Mouse (Mus musculus) heart, postnatal 0 days (tissue): ENCODE measurements around the gene 5830411N06Rik. TPM values are rescaled to one million over a fixed set of nuclear protein-coding genes. Genes with fewer than 3 reads are reported as not detected.

Source experiments
- ATAC-seq: fragments of 200-750 bp; cut with Nextera tagmentation; 2 replicates; pipeline ENCODE4 v1.8.0; 2017; ENCODE audit warnings: low read depth, moderate number of reproducible peaks, moderate library complexity; ENCODE audit not compliant: insufficient read depth
- DNase-seq: peaks from one replicate; pipeline ENCODE4 v3.0.0-alpha.2; 2016; ENCODE audit warnings: low spot score
- H3K27ac ChIP-seq: fragments of 300-500 bp; sonication (generic); 2 replicates; pipeline ENCODE4 v1.5.1; 2014; ENCODE audit warnings: low read depth, mild to moderate bottlenecking
- H3K27me3 ChIP-seq: fragments of 300-500 bp; sonication (generic); 2 replicates; pipeline ENCODE4 v1.6.1; 2014; ENCODE audit warnings: low read length, mixed read lengths; ENCODE audit not compliant: control insufficient read depth, insufficient read depth
- H3K36me3 ChIP-seq: fragments of 300-500 bp; sonication (generic); replicated peaks from 2 replicates; pipeline ENCODE4 v1.6.1; 2014; ENCODE audit warnings: low read length, mixed read lengths; ENCODE audit not compliant: control insufficient read depth, insufficient read depth
- H3K4me1 ChIP-seq: fragments of 300-500 bp; sonication (generic); 2 replicates; pipeline ENCODE4 v1.6.1; 2014; ENCODE audit warnings: antibody characterized with exemption; ENCODE audit not compliant: control insufficient read depth, insufficient read depth
- H3K4me2 ChIP-seq: fragments of 300-500 bp; sonication (generic); 2 replicates; pipeline ENCODE4 v1.6.1; 2014; ENCODE audit warnings: low read depth, mild to moderate bottlenecking, low read length, moderate library complexity
- H3K4me3 ChIP-seq: fragments of 300-500 bp; sonication (generic); 2 replicates; pipeline ENCODE4 v1.5.1; 2014; ENCODE audit warnings: low read depth, low read length
- H3K9ac ChIP-seq: fragments of 300-500 bp; sonication (generic); replicated peaks from 2 replicates; pipeline ENCODE4 v1.6.1; 2014; ENCODE audit warnings: low read depth, low read length, mixed read lengths
- H3K9me3 ChIP-seq: fragments of 300-500 bp; sonication (generic); replicated peaks from 2 replicates; pipeline ENCODE4 v1.6.1; 2016; ENCODE audit warnings: low read length; ENCODE audit not compliant: control insufficient read depth
- CTCF ChIP-seq: IDR thresholded peaks from 2 replicates; pipeline ENCODE4 v1.5.1; 2016; ENCODE audit warnings: antibody characterized with exemption, control low read depth, low read depth
- EP300 ChIP-seq: IDR thresholded peaks from 2 replicates; pipeline ENCODE4 v1.6.1; 2016; ENCODE audit warnings: antibody characterized with exemption, low read depth
- WGBS: fragments of 180-500 bp; shearing (Covaris S2); extraction: QIAGEN DNeasy Blood & Tissue Kit; methylation state at CpG from one replicate; pipeline ENCODE4 v1.1.7; 2014; 5-methylcytosine and 5-hydroxymethylcytosine counted together
- polyA plus RNA-seq: library from polyadenylated mRNA; unstranded; fragments of >200 nt; fragmentation: Nextera tagmentation; extraction: Ambion mirVana; gene quantifications from 2 replicates; pipeline ENCODE4 v1.2.1, GENCODE M21; 2015
- total RNA-seq: library from RNA; depleted of rRNA; stranded (reverse); fragments of >200 nt; gene quantifications from 2 replicates; pipeline ENCODE4 v1.2.3, GENCODE M21; 2014; ENCODE audit warnings: low replicate concordance; rRNA removed

The 5830411N06Rik gene
- total and polyA plus RNA-seq, 2 experiments from 2014 or later: not detected

DNA sequence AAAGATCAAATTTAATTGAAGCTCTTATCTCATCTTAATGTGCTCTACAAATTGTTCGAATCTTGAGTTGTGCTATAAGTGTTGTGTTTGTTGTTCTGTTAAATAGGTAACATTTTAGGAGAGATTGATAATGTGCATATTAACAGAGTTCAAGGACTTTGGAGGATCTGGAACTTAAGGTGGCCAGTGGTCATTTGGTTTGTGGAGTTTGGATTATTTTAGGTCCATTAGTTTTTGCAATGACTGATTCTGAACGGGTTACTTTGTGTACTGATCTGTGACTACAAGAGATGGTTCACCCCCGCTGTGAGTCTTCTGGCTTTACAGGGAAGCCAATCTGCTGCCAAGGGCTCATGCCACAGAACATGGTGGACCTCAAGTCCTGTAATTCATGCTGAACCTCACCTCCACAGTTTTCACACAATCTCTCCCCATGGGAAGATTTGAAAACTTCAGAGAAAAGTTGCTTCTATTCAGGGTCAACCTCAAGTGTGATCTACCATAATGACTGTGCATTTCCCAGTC, 72.8 kb downstream of the 5830411N06Rik start:
- H3K4me3 ChIP-seq: no peak overlapping the region
- H3K27ac ChIP-seq: no peak overlapping the region
- H3K9ac ChIP-seq: no peak overlapping the region
- TF ChIP-seq EP300 (no peak), CTCF (no peak)
- WGBS: 78% methylated on average over 3 of the region's 3 CpGs
- no peak for ATAC-seq
- H3K36me3 ChIP-seq: no peaks in the 10 kb centered on the region
- no peak for DNase-seq
- H3K9me3 ChIP-seq: no peaks in the 10 kb centered on the region
- H3K4me2 ChIP-seq: no peak overlapping the region
- no peaks in the 10 kb centered on the region for H3K27me3 ChIP-seq
- no peaks in the 10 kb centered on the region for H3K4me1 ChIP-seq

GRCm38 (mm10) chr7:140320558-140320957, 73.5 kb downstream of the 5830411N06Rik start, which contains the start of gene Olfr525:
Gene Olfr525 (plus strand): TSS chr7:140320858.
- Histone ChIP-seq H3K4me1 (no peaks in the 10 kb centered on the region), H3K4me2 (no peak within 1 kb of the TSS), H3K36me3 (no peaks in the 10 kb centered on the region), H3K9ac (no peak within 1 kb of the TSS), H3K9me3 (no peaks in the 10 kb centered on the region), H3K27me3 (no peaks in the 10 kb centered on the region), H3K27ac (no peak within 1 kb of the TSS), H3K4me3 (no peak within 1 kb of the TSS)
- DNase-seq (no peak), ATAC-seq (no peak)
- TF ChIP-seq CTCF (no peak), EP300 (no peak)
- 40% methylated on average over 1 of the region's 1 CpGs for WGBS

DNA sequence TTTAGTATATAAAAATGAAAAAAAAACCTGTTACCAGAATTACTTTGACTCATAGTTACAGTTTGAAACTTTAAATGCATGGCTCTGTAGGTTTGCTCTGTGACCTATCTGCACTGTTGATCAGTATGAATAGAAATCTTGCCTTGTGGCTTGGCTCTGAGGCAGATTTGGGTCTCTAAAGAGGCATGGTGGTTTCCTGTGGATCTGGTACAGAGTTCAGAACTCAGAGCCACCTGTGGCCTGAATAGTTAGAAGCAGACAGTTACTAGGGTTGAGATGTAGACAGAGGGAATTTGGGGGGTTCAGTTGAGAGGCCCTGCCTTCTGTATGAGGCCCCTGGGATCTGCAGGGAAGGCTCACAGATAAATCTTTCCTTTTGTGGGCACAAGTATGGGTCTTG, 74.1 kb downstream of the 5830411N06Rik start:
- H3K9ac ChIP-seq: no peak overlapping the region
- H3K4me3 ChIP-seq: no peak overlapping the region
- H3K36me3 ChIP-seq: no peaks in the 10 kb centered on the region
- ATAC-seq (no peak), DNase-seq (no peak)
- TF ChIP-seq CTCF (no peak), EP300 (no peak)
- no peaks in the 10 kb centered on the region for H3K27me3 ChIP-seq
- no peaks in the 10 kb centered on the region for H3K4me1 ChIP-seq
- no peak overlapping the region for H3K4me2 ChIP-seq
- H3K27ac ChIP-seq: no peak overlapping the region
- H3K9me3 ChIP-seq: no peaks in the 10 kb centered on the region

- no peak for TF ChIP-seq CTCF
- no peak for TF ChIP-seq EP300
- ATAC-seq (no peak), DNase-seq (no peak)
- no peaks in the 10 kb centered on the region for H3K9me3 ChIP-seq
- no peaks in the 10 kb centered on the region for H3K4me1 ChIP-seq
- H3K27ac ChIP-seq: no peak overlapping the region
- H3K36me3 ChIP-seq: no peaks in the 10 kb centered on the region
- no peak overlapping the region for H3K9ac ChIP-seq
- H3K4me3 ChIP-seq: no peak overlapping the region
- H3K4me2 ChIP-seq: no peak overlapping the region
- H3K27me3 ChIP-seq: no peaks in the 10 kb centered on the region
- WGBS: 50% methylated on average over 1 of the region's 1 CpGs
Measured at GRCm38 (mm10) chr7:140329766-140330304, 82.8 kb downstream of the 5830411N06Rik start.

DNA sequence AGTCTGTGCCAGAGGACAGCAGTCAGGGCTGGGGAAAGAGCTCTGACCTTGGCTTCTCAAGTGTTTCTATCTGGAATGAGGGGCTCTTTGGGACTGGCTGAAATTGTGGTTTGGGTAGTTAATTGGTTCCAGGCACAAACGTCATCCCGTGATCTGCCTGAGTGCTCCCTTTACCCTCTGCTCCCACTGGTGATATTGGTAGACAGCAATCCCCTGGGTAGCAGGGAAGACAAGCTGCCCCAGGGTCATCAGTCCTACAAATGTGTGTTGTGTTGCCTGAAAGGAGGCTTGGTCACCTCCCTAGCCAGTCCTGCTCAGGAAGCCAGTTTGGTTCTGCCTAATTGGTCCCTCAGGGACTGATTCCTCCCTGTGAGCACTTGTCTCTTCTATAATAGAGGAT, 86.6 kb downstream of the 5830411N06Rik start, which contains the start of gene Olfr527:
TSS of gene Olfr527 (plus strand) at position 301 of the 400 bp plus-strand sequence.
- 66% methylated on average over 2 of the region's 2 CpGs for WGBS
- DNase-seq: no peak
- no peak for ATAC-seq
- H3K27ac ChIP-seq: no peak within 1 kb of the TSS
- H3K4me2 ChIP-seq: no peak within 1 kb of the TSS
- TF ChIP-seq CTCF: no peak
- no peak for TF ChIP-seq EP300
- no peaks in the 10 kb centered on the region for H3K4me1 ChIP-seq
- no peak within 1 kb of the TSS for H3K9ac ChIP-seq
- no peaks in the 10 kb centered on the region for H3K27me3 ChIP-seq
- no peak within 1 kb of the TSS for H3K4me3 ChIP-seq
- no peaks in the 10 kb centered on the region for H3K9me3 ChIP-seq
- H3K36me3 ChIP-seq: no peaks in the 10 kb centered on the region

Other genes with a start within 250 kb of the 5830411N06Rik start
- 23.6 and 44.3 TPM in 2 replicates for gene Zfp511, start 210.9 kb upstream of the 5830411N06Rik start, total RNA-seq
- 22.9 and 23.9 TPM in 2 replicates for gene Zfp511, start 210.9 kb upstream of the 5830411N06Rik start, polyA plus RNA-seq
- 28.2 and 53.1 TPM in 2 replicates for gene Tubgcp2, start 210.6 kb upstream of the 5830411N06Rik start, total RNA-seq
- 21.8 and 24.5 TPM in 2 replicates for gene Tubgcp2, start 210.6 kb upstream of the 5830411N06Rik start, polyA plus RNA-seq
- gene Msx3, start 198.2 kb upstream of the 5830411N06Rik start, total RNA-seq: not detected in 2 replicates
- gene Msx3, start 198.2 kb upstream of the 5830411N06Rik start, polyA plus RNA-seq: not detected in 2 replicates
- gene Caly, start 164.7 kb upstream of the 5830411N06Rik start, total RNA-seq: 1.9 and 4.1 TPM in 2 replicates
- gene Caly, start 164.7 kb upstream of the 5830411N06Rik start, polyA plus RNA-seq: 0.40 and 0.70 TPM in 2 replicates
- not detected in 2 replicates for gene Prap1, start 153.9 kb upstream of the 5830411N06Rik start, total RNA-seq
- gene Prap1, start 153.9 kb upstream of the 5830411N06Rik start, polyA plus RNA-seq: 0.27 and 0.33 TPM in 2 replicates
- 64.2 and 79.4 TPM in 2 replicates for gene Fuom, start 144.8 kb upstream of the 5830411N06Rik start, total RNA-seq
- gene Fuom, start 144.8 kb upstream of the 5830411N06Rik start, polyA plus RNA-seq: 158 and 164 TPM in 2 replicates
- gene Paox, start 131.5 kb upstream of the 5830411N06Rik start, total RNA-seq: 8.1 and 11.8 TPM in 2 replicates
- 8.5 and 8.7 TPM in 2 replicates for gene Paox, start 131.5 kb upstream of the 5830411N06Rik start, polyA plus RNA-seq
- 265 and 332 TPM in 2 replicates for gene Echs1, start 130.8 kb upstream of the 5830411N06Rik start, total RNA-seq
- gene Echs1, start 130.8 kb upstream of the 5830411N06Rik start, polyA plus RNA-seq: 344 and 349 TPM in 2 replicates
- gene Mtg1, start 109.7 kb upstream of the 5830411N06Rik start, total RNA-seq: 9.2 and 53.7 TPM in 2 replicates
- gene Mtg1, start 109.7 kb upstream of the 5830411N06Rik start, polyA plus RNA-seq: 31.2 and 33.1 TPM in 2 replicates
- 0.61 TPM in 1 of 2 replicates, not detected in the other for gene Sprn, start 92.4 kb upstream of the 5830411N06Rik start, total RNA-seq
- gene Sprn, start 92.4 kb upstream of the 5830411N06Rik start, polyA plus RNA-seq: 0.16 and 0.25 TPM in 2 replicates
- gene Olfr522, start 82.5 kb upstream of the 5830411N06Rik start, total RNA-seq: not detected in 2 replicates
- gene Olfr522, start 82.5 kb upstream of the 5830411N06Rik start, polyA plus RNA-seq: not detected in 2 replicates
- gene Olfr523, start 74.1 kb upstream of the 5830411N06Rik start, total RNA-seq: not detected in 2 replicates
- not detected in 2 replicates for gene Olfr523, start 74.1 kb upstream of the 5830411N06Rik start, polyA plus RNA-seq
- gene Olfr524, start 41.3 kb upstream of the 5830411N06Rik start, total RNA-seq: not detected in 2 replicates
- gene Olfr524, start 41.3 kb upstream of the 5830411N06Rik start, polyA plus RNA-seq: not detected in 2 replicates
- gene Cd163l1, start 29.0 kb upstream of the 5830411N06Rik start, total RNA-seq: 2.4 TPM in 1 of 2 replicates, not detected in the other
- gene Cd163l1, start 29.0 kb upstream of the 5830411N06Rik start, polyA plus RNA-seq: not detected in 2 replicates
- gene Olfr525, start 73.6 kb downstream of the 5830411N06Rik start, total RNA-seq: not detected in 2 replicates
- not detected in 2 replicates for gene Olfr525, start 73.6 kb downstream of the 5830411N06Rik start, polyA plus RNA-seq
- not detected in 2 replicates for gene Olfr527, start 86.7 kb downstream of the 5830411N06Rik start, total RNA-seq
- gene Olfr527, start 86.7 kb downstream of the 5830411N06Rik start, polyA plus RNA-seq: not detected in 2 replicates
- not detected in 2 replicates for gene Olfr60, start 114.4 kb downstream of the 5830411N06Rik start, total RNA-seq
- not detected in 2 replicates for gene Olfr60, start 114.4 kb downstream of the 5830411N06Rik start, polyA plus RNA-seq
- not detected in 2 replicates for gene Olfr530, start 129.0 kb downstream of the 5830411N06Rik start, total RNA-seq
- not detected in 2 replicates for gene Olfr530, start 129.0 kb downstream of the 5830411N06Rik start, polyA plus RNA-seq
- gene Olfr531, start 155.6 kb downstream of the 5830411N06Rik start, total RNA-seq: not detected in 2 replicates
- gene Olfr531, start 155.6 kb downstream of the 5830411N06Rik start, polyA plus RNA-seq: not detected in 2 replicates
- gene Olfr532, start 174.4 kb downstream of the 5830411N06Rik start, total RNA-seq: not detected in 2 replicates
- not detected in 2 replicates for gene Olfr532, start 174.4 kb downstream of the 5830411N06Rik start, polyA plus RNA-seq
- gene Olfr533, start 216.1 kb downstream of the 5830411N06Rik start, total RNA-seq: not detected in 2 replicates
- gene Olfr533, start 216.1 kb downstream of the 5830411N06Rik start, polyA plus RNA-seq: not detected in 2 replicates
- gene Olfr535, start 236.9 kb downstream of the 5830411N06Rik start, total RNA-seq: not detected in 2 replicates
- gene Olfr535, start 236.9 kb downstream of the 5830411N06Rik start, polyA plus RNA-seq: not detected in 2 replicates